Mouse (Mus musculus): ENCODE measurements around the gene Pithd1. TPM values are rescaled to one million over a fixed set of nuclear protein-coding genes. Genes with fewer than 3 reads are reported as not detected.

Pithd1 gene
- polyA plus RNA-seq, 1 experiment, result 31.8 TPM

DNA sequence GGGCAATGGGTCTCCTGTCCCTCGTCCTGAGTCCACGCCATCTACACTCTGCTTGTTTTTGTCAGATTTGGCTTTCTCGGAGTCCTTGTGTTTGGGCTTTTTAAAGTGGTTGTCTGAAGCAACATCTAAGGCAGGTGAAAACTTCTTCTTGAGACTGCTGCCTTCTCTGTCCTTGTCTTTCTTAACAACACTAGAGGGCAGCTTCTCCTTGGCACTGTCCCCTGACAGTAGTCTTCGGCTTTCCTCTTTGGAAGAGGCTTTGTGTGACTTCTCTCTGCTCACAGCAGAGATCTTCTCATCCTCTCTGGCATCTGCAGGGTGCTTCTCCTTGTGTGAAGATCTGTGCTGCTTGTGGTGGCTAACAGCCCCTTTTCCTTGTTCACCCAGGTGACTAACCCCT lies 23.5 kb upstream of the Pithd1 start:
- Histone ChIP-seq H3K27ac (ENCODE audit: insufficient read depth, low read depth, low read length) (no peak overlapping the region), H3K36me3 (ENCODE audit: control insufficient read depth, insufficient read depth, low read length) (peaks cover 12% of the 10 kb centered on the region)

DNA sequence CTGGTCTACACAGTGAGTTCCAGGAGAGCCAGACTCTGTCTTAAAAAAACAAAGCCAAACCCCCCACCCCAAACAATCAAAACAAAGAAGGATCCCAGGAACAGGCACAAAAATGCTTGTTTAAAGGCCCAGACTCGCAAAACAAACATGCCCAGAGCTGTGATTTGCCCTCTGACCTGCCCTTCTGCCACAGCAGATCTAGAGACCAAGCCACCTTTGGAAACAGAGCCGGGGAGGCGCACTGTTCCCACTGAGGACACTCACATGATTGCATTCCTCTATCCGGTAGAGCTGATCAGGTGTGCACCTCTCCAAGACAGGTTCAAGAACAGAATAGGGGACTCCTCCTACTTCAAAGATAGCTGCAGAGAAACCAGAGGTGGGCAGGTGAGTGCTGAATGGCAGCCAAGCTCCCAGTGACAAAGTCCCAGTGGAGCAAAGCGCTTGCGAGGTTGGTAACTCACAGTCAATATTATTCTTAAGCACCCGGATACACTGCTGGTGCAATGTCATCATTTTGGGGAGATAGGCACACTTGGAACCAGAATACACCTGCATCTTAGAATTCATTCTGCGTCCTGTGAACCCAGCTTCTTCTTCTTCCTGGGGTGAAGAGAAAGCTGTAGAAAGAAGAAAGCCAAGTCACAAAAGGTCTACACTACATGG lies 21.9 kb upstream of the Pithd1 start:
- H3K27me3 ChIP-seq (replicated peaks; ENCODE audit: control insufficient read depth, insufficient read depth, low read length), result no peaks in the 10 kb centered on the region
- H3K36me3 ChIP-seq (ENCODE audit: control insufficient read depth, insufficient read depth, low read length), result peaks cover 16% of the 10 kb centered on the region
- WGBS, result 67% methylated on average over 8 of the region's 8 CpGs
- H3K4me1 ChIP-seq (ENCODE audit: control insufficient read depth, insufficient read depth, low read length), result peaks cover 4% of the 10 kb centered on the region; the same call in 1 of the 2 replicates
- TF ChIP-seq POLR2A (IDR thresholded peaks at IDR 0.05; ENCODE audit: low read depth, low read length), result no peak
- no peak overlapping the region for H3K27ac ChIP-seq (ENCODE audit: insufficient read depth, low read depth, low read length)
- H3K4me3 ChIP-seq (ENCODE audit: insufficient read depth, low read depth, low read length), result no peak overlapping the region
- no peak for DNase-seq

More for the DNA sequence above, 23.5 kb upstream of the Pithd1 start:
- no peaks in the 10 kb centered on the region for H3K4me1 ChIP-seq (ENCODE audit: control insufficient read depth, insufficient read depth, low read length)
- TF ChIP-seq CTCF (conservative IDR thresholded peaks at IDR 0.05; ENCODE audit: insufficient read depth, insufficient read length, low read depth, low read length) (no peak), POLR2A (IDR thresholded peaks at IDR 0.05; ENCODE audit: low read depth, low read length) (no peak)
- 80% methylated on average over 4 of the region's 4 CpGs for WGBS
- no peaks in the 10 kb centered on the region for H3K27me3 ChIP-seq (replicated peaks; ENCODE audit: control insufficient read depth, insufficient read depth, low read length)
- no peak for DNase-seq
- no peak overlapping the region for H3K4me3 ChIP-seq (ENCODE audit: insufficient read depth, low read depth, low read length)

DNA sequence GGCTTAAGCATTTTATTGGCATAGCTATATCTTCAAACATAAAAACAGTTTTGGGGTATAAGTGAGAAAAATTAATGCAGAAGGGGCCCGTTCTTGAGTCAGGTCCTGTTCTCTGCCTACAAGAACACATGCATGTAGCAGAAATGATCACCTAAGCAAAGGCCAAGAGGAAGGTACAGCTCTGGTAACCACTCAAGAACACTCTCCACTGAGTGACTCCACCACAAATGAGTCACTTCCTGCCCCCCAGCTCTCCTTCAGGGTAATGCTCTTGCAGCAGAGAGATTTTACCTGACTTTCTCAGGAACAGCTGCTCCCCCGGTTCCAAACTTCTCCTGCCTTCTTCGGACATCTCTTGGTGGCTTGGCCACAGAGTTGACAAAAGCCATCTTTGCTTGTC lies 19.8 kb upstream of the Pithd1 start:
- DNase-seq, result no peak
- no peak for TF ChIP-seq CTCF (conservative IDR thresholded peaks at IDR 0.05; ENCODE audit: insufficient read depth, insufficient read length, low read depth, low read length)
- TF ChIP-seq POLR2A (IDR thresholded peaks at IDR 0.05; ENCODE audit: low read depth, low read length), result no peak
- Histone ChIP-seq H3K4me1 (ENCODE audit: control insufficient read depth, insufficient read depth, low read length) (peaks cover 4% of the 10 kb centered on the region; the same call in 1 of the 2 replicates), H3K36me3 (ENCODE audit: control insufficient read depth, insufficient read depth, low read length) (peaks cover 17% of the 10 kb centered on the region), H3K4me3 (ENCODE audit: insufficient read depth, low read depth, low read length) (no peak overlapping the region), H3K27me3 (replicated peaks; ENCODE audit: control insufficient read depth, insufficient read depth, low read length) (no peaks in the 10 kb centered on the region), H3K27ac (ENCODE audit: insufficient read depth, low read depth, low read length) (no peak overlapping the region)
- WGBS, result 88% methylated on average over 3 of the region's 3 CpGs

DNA sequence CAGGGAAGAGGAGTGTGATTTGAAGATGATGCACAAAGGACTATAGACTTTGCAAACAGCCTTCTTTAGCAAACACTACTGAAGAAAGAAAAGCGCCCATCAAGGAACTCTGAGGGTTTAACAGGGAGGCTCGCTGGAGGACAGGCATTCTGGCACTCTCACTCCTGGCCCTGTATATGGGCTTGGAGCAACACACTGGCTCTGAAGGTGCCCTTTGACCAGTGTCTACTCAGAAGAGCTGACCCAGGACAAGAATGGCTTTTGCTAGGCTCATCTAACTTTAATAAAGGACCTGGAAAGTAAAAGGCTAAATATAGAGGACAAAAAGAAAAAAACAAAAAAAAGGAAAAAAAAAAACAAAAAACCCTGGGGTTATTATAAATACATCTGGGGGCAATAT lies 17.9 kb upstream of the Pithd1 start:
- TF ChIP-seq CTCF (conservative IDR thresholded peaks at IDR 0.05; ENCODE audit: insufficient read depth, insufficient read length, low read depth, low read length) (no peak), POLR2A (IDR thresholded peaks at IDR 0.05; ENCODE audit: low read depth, low read length) (no peak)
- 68% methylated on average over 2 of the region's 2 CpGs for WGBS

DNA sequence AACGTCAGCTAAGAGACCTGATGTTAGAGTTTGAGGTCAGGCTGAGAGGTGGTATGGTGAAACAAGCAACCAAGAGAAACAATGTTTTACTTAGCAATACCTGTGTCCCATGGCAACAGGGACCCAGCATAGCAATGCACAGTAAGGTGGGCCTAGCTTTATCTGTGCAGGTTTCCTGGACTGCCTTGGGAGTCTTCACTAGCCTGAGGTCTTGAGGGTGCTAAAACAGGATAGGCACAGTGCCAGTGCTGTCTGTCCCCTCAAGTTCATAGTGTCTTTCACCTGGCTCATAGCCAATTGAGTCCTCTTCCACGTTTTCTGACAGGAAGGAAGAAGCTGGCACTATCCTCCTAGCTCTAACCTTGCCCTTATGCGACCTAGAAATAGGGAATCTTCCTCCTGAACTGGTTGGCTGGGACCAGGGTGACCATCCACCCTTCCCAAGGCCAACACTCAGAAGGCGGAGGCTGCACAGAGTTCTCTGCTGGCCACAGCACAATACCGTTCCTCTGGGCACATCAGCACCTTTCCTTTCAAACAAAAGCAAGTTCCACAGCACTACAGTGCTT lies 17.1 kb upstream of the Pithd1 start:
- WGBS, result 71% methylated on average over 5 of the region's 5 CpGs
- Histone ChIP-seq H3K4me1 (ENCODE audit: control insufficient read depth, insufficient read depth, low read length) (peaks cover 4% of the 10 kb centered on the region; the same call in 1 of the 2 replicates), H3K36me3 (ENCODE audit: control insufficient read depth, insufficient read depth, low read length) (peaks cover 12% of the 10 kb centered on the region), H3K27ac (ENCODE audit: insufficient read depth, low read depth, low read length) (no peak overlapping the region), H3K4me3 (ENCODE audit: insufficient read depth, low read depth, low read length) (no peak overlapping the region), H3K27me3 (replicated peaks; ENCODE audit: control insufficient read depth, insufficient read depth, low read length) (no peaks in the 10 kb centered on the region)
- DNase-seq, result no peak
- TF ChIP-seq POLR2A (IDR thresholded peaks at IDR 0.05; ENCODE audit: low read depth, low read length) (no peak), CTCF (conservative IDR thresholded peaks at IDR 0.05; ENCODE audit: insufficient read depth, insufficient read length, low read depth, low read length) (no peak)

More for the DNA sequence above, 17.9 kb upstream of the Pithd1 start:
- Histone ChIP-seq H3K27me3 (replicated peaks; ENCODE audit: control insufficient read depth, insufficient read depth, low read length) (no peaks in the 10 kb centered on the region), H3K4me3 (ENCODE audit: insufficient read depth, low read depth, low read length) (no peak overlapping the region), H3K4me1 (ENCODE audit: control insufficient read depth, insufficient read depth, low read length) (peaks cover 4% of the 10 kb centered on the region; the same call in 1 of the 2 replicates), H3K27ac (ENCODE audit: insufficient read depth, low read depth, low read length) (no peak overlapping the region), H3K36me3 (ENCODE audit: control insufficient read depth, insufficient read depth, low read length) (peaks cover 12% of the 10 kb centered on the region)
- DNase-seq, result peak; percentile 66

DNA sequence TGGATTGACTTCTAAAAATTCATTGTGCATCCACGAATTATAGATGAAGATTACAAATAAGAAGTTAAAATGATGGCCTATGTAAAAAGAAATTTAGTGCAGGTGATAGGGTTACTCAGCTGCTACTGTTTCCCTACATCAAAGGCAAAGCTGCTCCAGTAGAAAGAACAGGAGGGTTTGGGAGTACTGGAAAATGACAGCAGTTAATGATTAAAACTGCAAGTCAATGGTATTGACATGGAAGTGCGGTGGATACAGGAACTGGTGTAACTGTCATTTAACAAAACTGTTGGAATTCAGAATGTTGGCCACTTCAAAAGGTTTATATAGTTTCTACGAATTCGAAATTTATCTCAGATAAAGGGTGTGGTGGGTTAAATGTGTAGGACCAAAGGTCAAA lies 8.1 kb upstream of the Pithd1 start:
- TF ChIP-seq POLR2A (IDR thresholded peaks at IDR 0.05; ENCODE audit: low read depth, low read length) (no peak), CTCF (conservative IDR thresholded peaks at IDR 0.05; ENCODE audit: insufficient read depth, insufficient read length, low read depth, low read length) (no peak)
- 81% methylated on average over 4 of the region's 4 CpGs for WGBS
- Histone ChIP-seq H3K36me3 (ENCODE audit: control insufficient read depth, insufficient read depth, low read length) (no peaks in the 10 kb centered on the region), H3K4me3 (ENCODE audit: insufficient read depth, low read depth, low read length) (no peak overlapping the region), H3K4me1 (ENCODE audit: control insufficient read depth, insufficient read depth, low read length) (no peaks in the 10 kb centered on the region), H3K27ac (ENCODE audit: insufficient read depth, low read depth, low read length) (no peak overlapping the region), H3K27me3 (replicated peaks; ENCODE audit: control insufficient read depth, insufficient read depth, low read length) (no peaks in the 10 kb centered on the region)
- no peak for DNase-seq

DNA sequence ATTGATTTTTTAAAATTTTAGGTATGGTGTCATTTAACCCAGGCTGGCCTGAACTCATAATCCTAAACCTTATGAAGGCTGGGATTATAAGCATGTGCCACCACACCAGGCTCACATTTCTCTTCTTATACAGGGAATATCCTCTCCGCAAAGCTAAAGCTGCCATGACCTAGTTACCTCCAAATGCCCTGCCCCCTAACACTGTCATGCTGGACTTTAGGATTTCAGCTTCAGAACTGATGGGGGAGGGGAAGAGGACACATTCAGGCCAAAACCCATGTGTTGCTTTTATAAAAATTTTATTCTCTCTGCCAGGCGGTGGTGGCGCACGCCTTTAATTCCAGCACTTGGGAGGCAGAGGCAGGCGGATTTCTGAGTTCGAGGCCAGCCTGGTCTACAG lies 6.9 kb upstream of the Pithd1 start:
- Histone ChIP-seq H3K27ac (ENCODE audit: insufficient read depth, low read depth, low read length) (no peak overlapping the region), H3K4me1 (ENCODE audit: control insufficient read depth, insufficient read depth, low read length) (no peaks in the 10 kb centered on the region), H3K36me3 (ENCODE audit: control insufficient read depth, insufficient read depth, low read length) (no peaks in the 10 kb centered on the region), H3K27me3 (replicated peaks; ENCODE audit: control insufficient read depth, insufficient read depth, low read length) (no peaks in the 10 kb centered on the region), H3K4me3 (ENCODE audit: insufficient read depth, low read depth, low read length) (no peak overlapping the region)
- 93% methylated on average over 6 of the region's 6 CpGs for WGBS
- TF ChIP-seq CTCF (conservative IDR thresholded peaks at IDR 0.05; ENCODE audit: insufficient read depth, insufficient read length, low read depth, low read length) (no peak), POLR2A (IDR thresholded peaks at IDR 0.05; ENCODE audit: low read depth, low read length) (no peak)
- no peak for DNase-seq
